Comparison of ENCODE assay signal across 20 mouse cellular contexts in the genomic region with DNA sequence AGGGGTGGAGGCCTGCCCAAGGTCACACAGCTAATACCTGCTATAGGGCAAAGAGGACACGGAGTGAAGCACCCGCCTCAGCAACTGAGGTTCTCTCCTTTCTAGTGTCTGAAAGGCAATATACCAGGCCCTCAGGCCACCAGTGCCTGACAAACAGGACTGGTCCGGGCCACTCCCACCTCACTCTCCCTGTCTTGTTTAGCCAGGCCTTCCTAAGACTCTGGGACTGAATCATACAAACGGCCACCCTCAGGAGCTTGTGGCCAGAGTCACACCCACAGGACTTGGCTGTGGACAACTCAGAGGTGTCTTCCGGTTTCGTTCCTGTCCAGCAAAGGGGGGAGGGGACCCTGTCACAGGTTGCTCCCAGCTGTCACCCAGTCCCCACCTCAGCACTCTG. TPM values are rescaled to one million over a fixed set of nuclear protein-coding genes. Genes with fewer than 3 reads are reported as not detected.
DNase-seq lines count a peak whose midpoint lies in the region; ATAC-seq and TF ChIP-seq lines count a peak whose summit lies in the region.
"Had no signal": no experiment of that assay in that cellular context is flagged by ENCODE, and none has a peak within 500 bp of the region (broad histone marks: within the 10 kb centered on the region; RNA-seq: fewer than 3 reads in every experiment).

No protein-coding gene starts in this region.

- H3K36me3 ChIP-seq in heart, embryonic 10.5 days = no peaks in the 10 kb centered on the region
- no peaks in the 10 kb centered on the region for H3K36me3 ChIP-seq in heart, adult 2 months (ENCODE audit: control insufficient read depth, insufficient read depth, low read length)
- H3K36me3 ChIP-seq in liver, embryonic 11.5 days (ENCODE audit: control insufficient read depth, insufficient read depth, low read length) = 0 out of 2 replicates have a peak, but pooled peaks cover 2% of the 10 kb centered on the region
- no peaks in the 10 kb centered on the region for H3K36me3 ChIP-seq in myocyte (ENCODE audit: control insufficient read depth, insufficient read depth)

- no peak overlapping the region for H3K9ac ChIP-seq in heart, adult 2 months (ENCODE audit: low read depth, low read length)
- no peak overlapping the region for H3K9ac ChIP-seq in liver, embryonic 11.5 days (ENCODE audit: low read depth, low read length)
- H3K9ac ChIP-seq: liver, embryonic 15.5 days had no signal

- no peak for TF ChIP-seq EP300 in heart, adult 2 months (IDR thresholded peaks at IDR 0.05; ENCODE audit: insufficient read depth, low read depth, low read length)

- intact Hi-C loops in heart, adult 2 months (cut with DNase I) = no loop called here
- intact Hi-C loops in left cerebral cortex, postnatal 25 days (cut with DNase I) = no loop called here

- ATAC-seq in liver, embryonic 11.5 days (replicated peaks; ENCODE audit: low FRiP score) = no peak
- ATAC-seq: forebrain, embryonic 14.5 days; inflammation-experienced regulatory T-cells, adult 6 months had no signal

- no peak for TF ChIP-seq CTCF in heart, adult 2 months (IDR thresholded peaks at IDR 0.05)

- no peaks in the 10 kb centered on the region for H3K27me3 ChIP-seq in heart, embryonic 10.5 days (ENCODE audit: insufficient read depth, poor library complexity, severe bottlenecking)
- H3K27me3 ChIP-seq in heart, adult 2 months (ENCODE audit: control insufficient read depth, insufficient read depth, low read length) = no peaks in the 10 kb centered on the region
- H3K27me3 ChIP-seq in liver, embryonic 11.5 days (replicated peaks; ENCODE audit: control insufficient read depth, insufficient read depth, low read length) = no peaks in the 10 kb centered on the region
- H3K27me3 ChIP-seq in myocyte (ENCODE audit: control insufficient read depth, insufficient read depth, insufficient read length) = no peaks in the 10 kb centered on the region
- H3K27me3 ChIP-seq: liver, embryonic 15.5 days had no signal

- peak overlapping the region; percentile 80; the same call in 1 of the 2 replicates for H3K27ac ChIP-seq in heart, embryonic 10.5 days
- H3K27ac ChIP-seq in heart, adult 2 months = no peak overlapping the region
- 0 out of 2 replicates have a peak overlapping the region, but pooled peaks have one; percentile 15 for H3K27ac ChIP-seq in liver, embryonic 11.5 days (ENCODE audit: low read depth, low read length)
- H3K27ac ChIP-seq: liver, embryonic 15.5 days had no signal

- no peak for TF ChIP-seq POLR2A in heart, adult 2 months (IDR thresholded peaks at IDR 0.05; ENCODE audit: insufficient read depth, low read depth, low read length)
- no peak for TF ChIP-seq POLR2A in myocyte (IDR thresholded peaks at IDR 0.05; ENCODE audit: insufficient read length, low read depth)

- no peaks in the 10 kb centered on the region for H3K9me3 ChIP-seq in heart, embryonic 10.5 days
- H3K9me3 ChIP-seq in liver, embryonic 11.5 days (ENCODE audit: control insufficient read depth, low read length) = no peaks in the 10 kb centered on the region
- H3K9me3 ChIP-seq: liver, embryonic 15.5 days had no signal

- no peak overlapping the region for H3ac ChIP-seq in myocyte (ENCODE audit: control insufficient read depth, insufficient read length)

- peaks cover 69% of the 10 kb centered on the region for H3K4me1 ChIP-seq in heart, embryonic 10.5 days
- peaks cover 6% of the 10 kb centered on the region for H3K4me1 ChIP-seq in heart, adult 2 months (ENCODE audit: control insufficient read depth, insufficient read depth, low read length)
- H3K4me1 ChIP-seq in liver, embryonic 11.5 days (replicated peaks; ENCODE audit: control insufficient read depth, insufficient read depth, low read length) = peaks cover 65% of the 10 kb centered on the region

- H3K4me3 ChIP-seq in heart, embryonic 10.5 days = no peak overlapping the region
- no peak overlapping the region for H3K4me3 ChIP-seq in heart, adult 2 months
- no peak overlapping the region for H3K4me3 ChIP-seq in liver, embryonic 11.5 days (ENCODE audit: low read depth, low read length)
- no peak overlapping the region for H3K4me3 ChIP-seq in myocyte
- H3K4me3 ChIP-seq: erythroblast, embryonic 14.5 days; liver, embryonic 15.5 days had no signal

- H3K4me2 ChIP-seq in liver, embryonic 11.5 days = no peak overlapping the region
- peak overlapping the region; percentile 24 for H3K4me2 ChIP-seq in myocyte (ENCODE audit: low read depth)
- H3K4me2 ChIP-seq: liver, embryonic 15.5 days had no signal

- no peak for DNase-seq in heart, embryonic 10.5 days (ENCODE audit: low spot score)
- no peak for DNase-seq in heart, adult 2 months
- no peak for DNase-seq in liver, embryonic 11.5 days (ENCODE audit: low spot score)
- DNase-seq in liver (no peak), 416B (ENCODE audit: low read depth) (peak; percentile 84)
- no peak for DNase-seq in left cerebral cortex, postnatal 25 days (ENCODE audit: low spot score in 2 of 2)
- DNase-seq in layer of hippocampus, adult 9-10 months (ENCODE audit: low spot score) = no peak
- DNase-seq: adrenal gland, postnatal 25 days; B cell, adult 2 months; cerebellum, adult 18-20 months; cerebellum, postnatal 36 days; left cerebral cortex, postnatal 4 days; midbrain, embryonic 14.5 days; thymus, postnatal 25 days had no signal

- 70% methylated on average over 6 of the region's 6 CpGs for WGBS in heart, embryonic 10.5 days
- 70% methylated on average over 6 of the region's 6 CpGs for WGBS in heart, adult 2 months
- 59% methylated on average over 6 of the region's 6 CpGs for WGBS in liver, embryonic 11.5 days

- no peaks in the 10 kb centered on the region for H3K79me2 ChIP-seq in heart, adult 2 months (replicated peaks; ENCODE audit: control insufficient read depth, insufficient read depth, low read length)
- H3K79me2 ChIP-seq in myocyte (ENCODE audit: control insufficient read depth, insufficient read depth) = no peaks in the 10 kb centered on the region

TF ChIP-seq in myocyte, 11 proteins besides CTCF, POLR2A, EP300 and RAD21:
- no peak for TF ChIP-seq TCF12 (IDR thresholded peaks at IDR 0.05; ENCODE audit: insufficient read depth, poor library complexity, severe bottlenecking)
- no peak for TF ChIP-seq SRF (IDR thresholded peaks at IDR 0.05; ENCODE audit: control insufficient read depth, insufficient read length, low read depth)
- no peak for TF ChIP-seq MYOD1 (IDR thresholded peaks at IDR 0.05; ENCODE audit: control insufficient read depth in 1 of 3, insufficient read length in 2 of 3, low read depth in 2 of 3)
- TF ChIP-seq MYOG (IDR thresholded peaks at IDR 0.05; ENCODE audit: control insufficient read depth in 1 of 3, insufficient read depth in 1 of 3, insufficient read length in 2 of 3, low read depth in 2 of 3) = no peak
- TF ChIP-seq POLR2AphosphoS2 (IDR thresholded peaks at IDR 0.05; ENCODE audit: insufficient read length, low read depth) = no peak
- TF ChIP-seq REST (IDR thresholded peaks at IDR 0.05; ENCODE audit: insufficient read depth, insufficient read length) = no peak
- no peak for TF ChIP-seq USF1 (IDR thresholded peaks at IDR 0.05; ENCODE audit: low read depth)
- TF ChIP-seq MAX (IDR thresholded peaks at IDR 0.05; ENCODE audit: low read depth) = no peak
- no peak for TF ChIP-seq TCF3 (IDR thresholded peaks at IDR 0.05; ENCODE audit: insufficient read length, low read depth)

RNA-seq across cellular contexts. Expression of a gene that starts 15.8 kb away (rescaled TPM):
- polyA plus RNA-seq in heart, embryonic 10.5 days (2016; fragmentation: Nextera tagmentation; extraction: Ambion mirVana) = 9.4 and 11.0 TPM in 2 replicates
- 1 to 10 TPM; 1.8 to 2.4 TPM for total RNA-seq in heart, adult 2 months (2021)
- polyA plus RNA-seq in heart, adult 2 months (2012; rRNA removed) = 3.7 and 4.6 TPM in 2 replicates
- 20.0 and 20.1 TPM in 2 replicates for polyA plus RNA-seq in liver, embryonic 11.5 days (2014; fragmentation: Nextera tagmentation; extraction: Ambion mirVana)
- 6.2 TPM for polyA plus RNA-seq in myocyte (2012; fragmentation: generic; extraction: Trizol)
- 10 to 100 TPM; 33.4 to 37.9 TPM for total RNA-seq in left cerebral cortex, postnatal 25 days (2021)

RNA-seq across cellular contexts. Expression of a gene that starts 16.9 kb away (rescaled TPM):
- polyA plus RNA-seq in heart, embryonic 10.5 days (2016; fragmentation: Nextera tagmentation; extraction: Ambion mirVana) = 0.33 TPM in 2 replicates
- under 1 TPM in 1 of 2 experiments, not detected in 1; 0.14 TPM for total RNA-seq in heart, adult 2 months (2021)
- polyA plus RNA-seq in heart, adult 2 months (2012; rRNA removed) = 0.06 TPM in 1 of 2 replicates, not detected in the other
- 0.62 and 0.70 TPM in 2 replicates for polyA plus RNA-seq in liver, embryonic 11.5 days (2014; fragmentation: Nextera tagmentation; extraction: Ambion mirVana)
- polyA plus RNA-seq in myocyte (2012; fragmentation: generic; extraction: Trizol) = 0.35 TPM
- under 1 TPM; 0.64 to 0.87 TPM for total RNA-seq in left cerebral cortex, postnatal 25 days (2021)
- polyA plus RNA-seq: inflammation-experienced regulatory T-cells, adult 6 months had no signal

RNA-seq across cellular contexts. Expression of a gene that starts 37.0 kb away (rescaled TPM):
- polyA plus RNA-seq in heart, embryonic 10.5 days (2016; fragmentation: Nextera tagmentation; extraction: Ambion mirVana) = 0.06 TPM in 1 of 2 replicates, not detected in the other
- not detected for total RNA-seq in heart, adult 2 months (2021)
- polyA plus RNA-seq in heart, adult 2 months (2012; rRNA removed) = 0.06 TPM in 1 of 2 replicates, not detected in the other
- 0.09 TPM in 1 of 2 replicates, not detected in the other for polyA plus RNA-seq in liver, embryonic 11.5 days (2014; fragmentation: Nextera tagmentation; extraction: Ambion mirVana)
- polyA plus RNA-seq in myocyte (2012; fragmentation: generic; extraction: Trizol) = 0.04 TPM
- total RNA-seq in left cerebral cortex, postnatal 25 days (2021) = under 1 TPM in 1 of 2 experiments, not detected in 1; 0.27 TPM
- total RNA-seq: layer of hippocampus, postnatal 25 days had no signal
- polyA plus RNA-seq: erythroblast, embryonic 14.5 days; liver, embryonic 15.5 days had no signal

RNA-seq across cellular contexts. Expression of a gene that starts 42.9 kb away (rescaled TPM):
- 16.4 and 17.3 TPM in 2 replicates for polyA plus RNA-seq in heart, embryonic 10.5 days (2016; fragmentation: Nextera tagmentation; extraction: Ambion mirVana)
- total RNA-seq in heart, adult 2 months (2021) = 1 to 10 TPM; 4.5 to 5.9 TPM
- polyA plus RNA-seq in heart, adult 2 months (2012; rRNA removed) = 7.1 and 10.8 TPM in 2 replicates
- 20.1 and 20.7 TPM in 2 replicates for polyA plus RNA-seq in liver, embryonic 11.5 days (2014; fragmentation: Nextera tagmentation; extraction: Ambion mirVana)
- polyA plus RNA-seq in myocyte (2012; fragmentation: generic; extraction: Trizol) = 0.29 TPM
- 10 to 100 TPM in 1 of 2 experiments, 1 to 10 TPM in 1; 9.8 to 11.0 TPM for total RNA-seq in left cerebral cortex, postnatal 25 days (2021)
